Mouse (Mus musculus) erythroblast, embryonic 14.5 days (primary cell): ENCODE measurements around the gene Tbc1d16.

Experiments
- GATA1 ChIP-seq: IDR thresholded peaks from 2 replicates; pipeline ENCODE4 v1.6.1; 2012; ENCODE audit warnings: low read length, inconsistent platforms, mixed read lengths
- TAL1 ChIP-seq: IDR thresholded peaks from 3 replicates; pipeline ENCODE4 v1.6.1; 2012; ENCODE audit warnings: low read length, inconsistent platforms, mixed read lengths

DNA sequence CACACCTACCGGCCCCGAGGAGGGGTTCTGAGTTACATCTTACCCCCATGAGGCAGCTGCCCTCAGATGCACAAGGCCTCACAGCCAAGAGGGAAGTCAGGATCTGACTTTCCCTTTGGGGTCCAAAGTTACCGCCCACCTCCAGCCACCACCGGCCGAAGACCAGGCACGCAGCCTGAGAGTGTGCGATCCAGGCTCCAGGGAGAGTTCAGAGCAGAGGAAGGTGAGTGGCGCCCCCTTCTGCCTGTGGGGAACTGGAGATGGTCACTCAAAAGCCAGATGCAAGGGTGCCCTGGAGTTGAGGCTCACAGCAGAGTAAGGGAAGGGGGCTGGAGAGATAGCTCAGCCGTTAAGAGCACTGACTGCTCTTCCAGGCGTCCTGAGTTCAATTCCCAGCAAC is 22.6 kb downstream of the Tbc1d16 start:
- TF ChIP-seq TAL1: no peak
- TF ChIP-seq GATA1: no peak
